Mouse (Mus musculus): ENCODE results near the gene 1700113H08Rik. TPM values are rescaled to one million over a fixed set of nuclear protein-coding genes. Genes with fewer than 3 reads are reported as not detected.

Gene 1700113H08Rik
- polyA plus RNA-seq, 1 experiment from 2014 or later = 0.65 TPM

- Histone ChIP-seq H3K27ac (replicated peaks; ENCODE audit: low read depth, low read length) (no peak overlapping the region), H3K9me3 (replicated peaks; ENCODE audit: control insufficient read depth, low read length) (no peaks in the 10 kb centered on the region), H3K4me3 (ENCODE audit: low read depth, low read length) (no peak overlapping the region), H3K4me2 (ENCODE audit: low read depth, low read length) (no peak overlapping the region), H3K9ac (replicated peaks; ENCODE audit: low read length) (no peak overlapping the region), H3K4me1 (ENCODE audit: control insufficient read depth, insufficient read depth, low read length) (no peaks in the 10 kb centered on the region), H3K27me3 (ENCODE audit: control insufficient read depth, insufficient read depth, low read length) (no peaks in the 10 kb centered on the region), H3K36me3 (replicated peaks; ENCODE audit: control insufficient read depth, insufficient read depth, low read depth, low read length) (no peaks in the 10 kb centered on the region)
- ATAC-seq (replicated peaks; ENCODE audit: insufficient number of reproducible peaks, low FRiP score, low TSS enrichment, low read depth) = no peak
- 50% methylated on average over 31 of the region's 31 CpGs for WGBS
- peak; percentile 25 for DNase-seq (ENCODE audit: low spot score)
Observed at GRCm38 (mm10) chr10:87230071-87230910, 172.4 kb downstream of the 1700113H08Rik start.

GRCm38 (mm10) chr10:87239332-87240008 is 181.6 kb downstream of the 1700113H08Rik start:
- WGBS = 78% methylated on average over 9 of the region's 9 CpGs
- ATAC-seq (replicated peaks; ENCODE audit: insufficient number of reproducible peaks, low FRiP score, low TSS enrichment, low read depth) = no peak
- Histone ChIP-seq H3K36me3 (replicated peaks; ENCODE audit: control insufficient read depth, insufficient read depth, low read depth, low read length) (no peaks in the 10 kb centered on the region), H3K9me3 (replicated peaks; ENCODE audit: control insufficient read depth, low read length) (no peaks in the 10 kb centered on the region), H3K4me3 (ENCODE audit: low read depth, low read length) (no peak overlapping the region), H3K4me2 (ENCODE audit: low read depth, low read length) (no peak overlapping the region), H3K27ac (replicated peaks; ENCODE audit: low read depth, low read length) (no peak overlapping the region), H3K27me3 (ENCODE audit: control insufficient read depth, insufficient read depth, low read length) (no peaks in the 10 kb centered on the region), H3K4me1 (ENCODE audit: control insufficient read depth, insufficient read depth, low read length) (no peaks in the 10 kb centered on the region), H3K9ac (replicated peaks; ENCODE audit: low read length) (no peak overlapping the region)
- no peak for DNase-seq (ENCODE audit: low spot score)

GRCm38 (mm10) chr10:87271724-87272123 is 213.9 kb downstream of the 1700113H08Rik start:
- Histone ChIP-seq H3K9me3 (replicated peaks; ENCODE audit: control insufficient read depth, low read length) (no peaks in the 10 kb centered on the region), H3K27me3 (ENCODE audit: control insufficient read depth, insufficient read depth, low read length) (no peaks in the 10 kb centered on the region), H3K9ac (replicated peaks; ENCODE audit: low read length) (no peak overlapping the region), H3K4me1 (ENCODE audit: control insufficient read depth, insufficient read depth, low read length) (no peaks in the 10 kb centered on the region), H3K27ac (replicated peaks; ENCODE audit: low read depth, low read length) (no peak overlapping the region), H3K4me3 (ENCODE audit: low read depth, low read length) (no peak overlapping the region), H3K36me3 (replicated peaks; ENCODE audit: control insufficient read depth, insufficient read depth, low read depth, low read length) (no peaks in the 10 kb centered on the region), H3K4me2 (ENCODE audit: low read depth, low read length) (no peak overlapping the region)
- no peak for DNase-seq (ENCODE audit: low spot score)
- ATAC-seq (replicated peaks; ENCODE audit: insufficient number of reproducible peaks, low FRiP score, low TSS enrichment, low read depth) = no peak
- 77% methylated on average over 3 of the region's 3 CpGs for WGBS

GRCm38 (mm10) chr10:87272133-87272622 is 214.3 kb downstream of the 1700113H08Rik start:
- no peak overlapping the region for H3K27ac ChIP-seq (replicated peaks; ENCODE audit: low read depth, low read length)
- H3K9ac ChIP-seq (replicated peaks; ENCODE audit: low read length) = no peak overlapping the region
- DNase-seq (ENCODE audit: low spot score) (no peak), ATAC-seq (replicated peaks; ENCODE audit: insufficient number of reproducible peaks, low FRiP score, low TSS enrichment, low read depth) (no peak)
- no peaks in the 10 kb centered on the region for H3K36me3 ChIP-seq (replicated peaks; ENCODE audit: control insufficient read depth, insufficient read depth, low read depth, low read length)
- no peaks in the 10 kb centered on the region for H3K9me3 ChIP-seq (replicated peaks; ENCODE audit: control insufficient read depth, low read length)
- no peak overlapping the region for H3K4me3 ChIP-seq (ENCODE audit: low read depth, low read length)
- no peaks in the 10 kb centered on the region for H3K27me3 ChIP-seq (ENCODE audit: control insufficient read depth, insufficient read depth, low read length)
- WGBS = 68% methylated on average over 8 of the region's 8 CpGs
- H3K4me1 ChIP-seq (ENCODE audit: control insufficient read depth, insufficient read depth, low read length) = no peaks in the 10 kb centered on the region
- no peak overlapping the region for H3K4me2 ChIP-seq (ENCODE audit: low read depth, low read length)

DNA sequence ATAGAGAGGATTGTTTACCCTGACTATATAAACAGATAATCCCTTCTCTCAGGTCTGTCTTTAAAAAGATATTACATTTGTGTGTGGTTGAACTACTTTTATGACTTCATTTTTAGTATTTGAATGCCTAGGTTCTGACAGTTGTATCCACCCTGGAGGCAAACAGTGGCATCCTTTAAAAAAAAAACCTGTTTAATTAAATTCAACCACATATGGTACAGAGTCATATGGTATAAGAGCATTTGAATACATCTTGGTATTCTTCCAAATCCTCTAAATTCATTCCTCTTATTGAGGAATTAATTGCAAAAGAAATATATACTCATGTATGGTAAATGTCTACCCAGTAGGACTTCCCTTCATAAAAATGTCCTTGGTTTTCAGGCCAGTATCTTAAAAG is 217.2 kb downstream of the 1700113H08Rik start:
- Histone ChIP-seq H3K27ac (replicated peaks; ENCODE audit: low read depth, low read length) (no peak overlapping the region), H3K4me2 (ENCODE audit: low read depth, low read length) (no peak overlapping the region), H3K4me3 (ENCODE audit: low read depth, low read length) (no peak overlapping the region), H3K27me3 (ENCODE audit: control insufficient read depth, insufficient read depth, low read length) (no peaks in the 10 kb centered on the region), H3K36me3 (replicated peaks; ENCODE audit: control insufficient read depth, insufficient read depth, low read depth, low read length) (no peaks in the 10 kb centered on the region), H3K4me1 (ENCODE audit: control insufficient read depth, insufficient read depth, low read length) (no peaks in the 10 kb centered on the region), H3K9ac (replicated peaks; ENCODE audit: low read length) (no peak overlapping the region), H3K9me3 (replicated peaks; ENCODE audit: control insufficient read depth, low read length) (no peaks in the 10 kb centered on the region)
- DNase-seq (ENCODE audit: low spot score) (no peak), ATAC-seq (replicated peaks; ENCODE audit: insufficient number of reproducible peaks, low FRiP score, low TSS enrichment, low read depth) (no peak)

Other genes starting within 250 kb of the 1700113H08Rik start
- gene Stab2, start 50.0 kb upstream of the 1700113H08Rik start, polyA plus RNA-seq (2014; fragmentation: Nextera tagmentation; extraction: Ambion mirVana) = 0.18 and 0.29 TPM in 2 replicates